Mouse (Mus musculus) bone marrow macrophage, adult 2 months (primary cell): Measurements from ENCODE around the gene Notum.

Source experiments
- CTCF ChIP-seq: IDR thresholded peaks from 2 replicates; pipeline ENCODE4 v1.5.1; 2012; ENCODE audit warnings: low read depth, mild to moderate bottlenecking, low read length, moderate library complexity
- POLR2A ChIP-seq: IDR thresholded peaks from 2 replicates; pipeline ENCODE4 v1.6.1; 2012; ENCODE audit warnings: mild to moderate bottlenecking, low read depth, low read length, borderline replicate concordance

GRCm38 (mm10) chr11:120707969-120708368 lies 47.0 kb upstream of the Notum start:
- TF ChIP-seq POLR2A (no peak), CTCF (no peak)
